Mouse (Mus musculus) heart, embryonic 10.5 days (tissue): ENCODE data around the gene Banf2. TPM values are rescaled to one million over a fixed set of nuclear protein-coding genes. Genes with fewer than 3 reads are reported as not detected.

ENCODE experiments used
- DNase-seq: peaks from one replicate; pipeline ENCODE4 v3.0.0-alpha.2; 2017; ENCODE audit warnings: low spot score
- H3K27ac ChIP-seq: fragments of 300-500 bp; sonication (generic); 2 replicates; pipeline ENCODE4 v1.5.1; 2016; ENCODE audit warnings: mild to moderate bottlenecking
- H3K27me3 ChIP-seq: fragments of 300-500 bp; sonication (generic); 2 replicates; pipeline ENCODE4 v1.6.1; 2016; ENCODE audit warnings: mild to moderate bottlenecking; ENCODE audit not compliant: poor library complexity, insufficient read depth, severe bottlenecking
- H3K36me3 ChIP-seq: fragments of 300-500 bp; sonication (generic); 2 replicates; pipeline ENCODE4 v1.6.1; 2016; ENCODE audit warnings: mild to moderate bottlenecking, moderate library complexity
- H3K4me1 ChIP-seq: fragments of 300-500 bp; sonication (generic); 2 replicates; pipeline ENCODE4 v1.6.1; 2016; ENCODE audit warnings: mild to moderate bottlenecking
- H3K4me3 ChIP-seq: fragments of 300-500 bp; sonication (generic); 2 replicates; pipeline ENCODE4 v1.5.1; 2016; ENCODE audit warnings: mild to moderate bottlenecking, moderate library complexity
- H3K9me3 ChIP-seq: fragments of 300-500 bp; sonication (generic); 2 replicates; pipeline ENCODE4 v1.6.1; 2016; ENCODE audit warnings: mild to moderate bottlenecking, moderate library complexity
- WGBS: fragments of 180-500 bp; shearing (Covaris S2); methylation state at CpG from one replicate; pipeline ENCODE4 v1.1.7; 2016; 5-methylcytosine and 5-hydroxymethylcytosine counted together
- polyA plus RNA-seq: library from polyadenylated mRNA; unstranded; fragments of >200 nt; fragmentation: Nextera tagmentation; extraction: Ambion mirVana; gene quantifications from 2 replicates; pipeline ENCODE4 v1.2.1, GENCODE M21; 2016

Gene Banf2
- polyA plus RNA-seq, 1 experiment from 2014 or later: not detected

DNA sequence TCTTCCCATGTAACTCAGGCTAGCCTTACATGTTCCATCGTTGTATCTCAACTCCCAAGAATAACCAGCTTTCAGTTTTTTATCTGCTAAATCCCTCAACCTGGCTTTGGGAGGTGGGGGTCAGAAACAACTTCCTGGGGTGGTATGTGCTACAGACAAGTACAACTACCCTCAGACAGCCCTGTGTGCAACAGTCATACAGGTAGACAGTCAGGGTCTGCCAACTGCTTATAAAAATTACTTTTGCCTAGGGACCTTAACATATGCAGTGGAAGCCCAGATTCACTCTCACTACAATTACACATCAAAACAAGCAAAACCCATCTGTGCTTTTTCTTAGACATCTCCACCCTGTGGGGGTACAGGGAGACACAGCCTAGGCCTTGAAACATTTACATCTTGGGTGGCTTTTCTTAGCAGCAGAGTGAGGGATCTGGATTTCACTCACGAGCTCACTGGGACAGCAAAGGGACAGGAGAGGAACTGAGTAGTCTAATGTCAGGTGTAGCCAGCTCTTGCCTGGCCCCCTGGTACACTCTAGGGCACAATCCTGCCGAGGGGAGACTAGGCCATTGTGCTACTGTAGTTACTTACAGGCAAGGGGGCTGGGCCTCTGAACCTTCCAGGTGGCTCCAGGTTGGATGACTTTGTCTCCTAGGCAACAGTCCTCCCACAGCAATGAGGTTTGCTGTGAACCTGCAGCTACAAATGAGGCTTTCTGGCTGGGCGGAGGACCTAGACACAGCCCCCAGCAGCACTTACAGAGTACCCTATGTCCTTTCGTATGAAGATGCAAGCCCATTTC is 13.1 kb downstream of the Banf2 start:
- Histone ChIP-seq H3K4me1 (peaks cover 9% of the 10 kb centered on the region; the same call in 1 of the 2 replicates), H3K36me3 (no peaks in the 10 kb centered on the region), H3K27me3 (no peaks in the 10 kb centered on the region), H3K4me3 (no peak overlapping the region), H3K27ac (no peak overlapping the region), H3K9me3 (peaks cover 5% of the 10 kb centered on the region; the same call in 1 of the 2 replicates)
- 72% methylated on average over 5 of the region's 5 CpGs for WGBS
- no peak for DNase-seq

DNA sequence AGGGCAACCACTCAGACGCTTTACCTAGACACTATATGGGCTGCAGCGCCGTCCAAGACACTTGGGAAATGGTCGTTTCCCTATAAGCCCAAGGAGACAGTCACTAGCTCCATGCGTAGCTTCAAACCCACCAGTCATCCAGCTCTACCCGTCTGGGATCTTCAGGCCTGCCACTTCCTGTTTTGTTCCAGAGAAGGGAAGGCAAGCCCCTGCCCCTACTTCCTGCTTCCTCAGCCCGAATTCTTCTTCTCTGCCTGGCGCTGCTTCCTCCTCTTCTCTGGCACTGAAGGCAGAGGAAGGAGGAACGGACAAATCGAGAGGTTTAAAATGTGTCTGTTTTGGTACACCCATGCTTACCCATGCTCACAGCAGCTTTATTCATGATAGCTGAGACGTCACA is 14.1 kb downstream of the Banf2 start:
- H3K36me3 ChIP-seq: no peaks in the 10 kb centered on the region
- H3K4me3 ChIP-seq: no peak overlapping the region
- no peak overlapping the region; the same call in 1 of the 2 replicates for H3K27ac ChIP-seq
- H3K27me3 ChIP-seq: no peaks in the 10 kb centered on the region
- DNase-seq: no peak
- peaks cover 9% of the 10 kb centered on the region; the same call in 1 of the 2 replicates for H3K4me1 ChIP-seq
- 71% methylated on average over 11 of the region's 11 CpGs for WGBS
- H3K9me3 ChIP-seq: peaks cover 5% of the 10 kb centered on the region; the same call in 1 of the 2 replicates

DNA sequence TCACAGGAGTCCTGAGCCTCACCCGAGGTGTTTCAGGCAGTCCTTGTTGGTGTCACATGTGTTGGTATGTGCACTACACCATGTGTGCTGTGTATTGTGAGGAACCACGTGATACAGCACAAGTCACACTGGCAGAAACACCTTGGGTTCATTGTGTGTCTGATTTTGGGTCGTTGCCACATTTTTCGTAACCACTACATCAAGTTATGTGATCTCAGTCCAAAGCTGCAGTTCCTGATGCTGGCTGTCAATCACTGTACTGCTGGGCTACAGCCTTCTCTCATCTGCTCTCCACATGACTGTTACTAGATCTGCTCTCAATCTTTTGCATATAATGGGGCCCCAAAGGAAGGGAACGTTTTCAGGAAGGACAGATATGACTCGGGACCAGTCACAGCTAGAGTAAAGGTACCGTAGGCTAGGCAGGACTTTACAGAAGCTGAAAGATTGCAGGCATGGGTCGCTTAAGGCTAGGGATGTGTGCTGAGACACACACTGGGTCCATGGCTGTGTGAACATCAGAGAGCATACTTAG is 17.4 kb downstream of the Banf2 start:
- H3K4me1 ChIP-seq: peaks cover 6% of the 10 kb centered on the region; the same call in 1 of the 2 replicates
- DNase-seq: no peak

DNA sequence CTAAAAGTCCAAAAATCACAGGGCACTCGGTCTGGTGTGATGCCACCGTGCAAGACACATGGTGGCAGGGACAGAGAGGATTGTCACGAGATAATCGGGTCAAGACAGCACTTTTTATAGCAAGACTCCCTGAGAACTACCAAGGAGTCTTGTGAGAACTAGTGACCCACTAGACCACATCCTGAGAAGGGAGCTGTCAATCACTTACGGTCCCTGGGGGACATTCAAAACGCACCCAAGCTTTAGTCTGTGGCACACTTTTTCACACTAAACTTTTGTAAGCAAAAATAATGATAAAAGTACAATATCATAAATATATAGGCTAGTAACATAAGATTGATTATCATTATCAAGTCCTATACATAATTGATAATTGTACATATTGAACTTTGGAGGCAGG is 18.0 kb downstream of the Banf2 start:
- WGBS: 83% methylated on average over 6 of the region's 6 CpGs
- Histone ChIP-seq H3K27me3 (0 out of 2 replicates have a peak, but pooled peaks cover 11% of the 10 kb centered on the region), H3K9me3 (no peaks in the 10 kb centered on the region), H3K27ac (no peak overlapping the region), H3K36me3 (no peaks in the 10 kb centered on the region), H3K4me1 (peaks cover 6% of the 10 kb centered on the region; the same call in 1 of the 2 replicates), H3K4me3 (no peak overlapping the region)
- no peak for DNase-seq

More for the DNA sequence above, 17.4 kb downstream of the Banf2 start:
- H3K9me3 ChIP-seq: no peaks in the 10 kb centered on the region
- no peak overlapping the region for H3K27ac ChIP-seq
- WGBS: 74% methylated on average over 8 of the region's 8 CpGs
- 0 out of 2 replicates have a peak, but pooled peaks cover 11% of the 10 kb centered on the region for H3K27me3 ChIP-seq
- H3K4me3 ChIP-seq: no peak overlapping the region
- no peaks in the 10 kb centered on the region for H3K36me3 ChIP-seq

DNA sequence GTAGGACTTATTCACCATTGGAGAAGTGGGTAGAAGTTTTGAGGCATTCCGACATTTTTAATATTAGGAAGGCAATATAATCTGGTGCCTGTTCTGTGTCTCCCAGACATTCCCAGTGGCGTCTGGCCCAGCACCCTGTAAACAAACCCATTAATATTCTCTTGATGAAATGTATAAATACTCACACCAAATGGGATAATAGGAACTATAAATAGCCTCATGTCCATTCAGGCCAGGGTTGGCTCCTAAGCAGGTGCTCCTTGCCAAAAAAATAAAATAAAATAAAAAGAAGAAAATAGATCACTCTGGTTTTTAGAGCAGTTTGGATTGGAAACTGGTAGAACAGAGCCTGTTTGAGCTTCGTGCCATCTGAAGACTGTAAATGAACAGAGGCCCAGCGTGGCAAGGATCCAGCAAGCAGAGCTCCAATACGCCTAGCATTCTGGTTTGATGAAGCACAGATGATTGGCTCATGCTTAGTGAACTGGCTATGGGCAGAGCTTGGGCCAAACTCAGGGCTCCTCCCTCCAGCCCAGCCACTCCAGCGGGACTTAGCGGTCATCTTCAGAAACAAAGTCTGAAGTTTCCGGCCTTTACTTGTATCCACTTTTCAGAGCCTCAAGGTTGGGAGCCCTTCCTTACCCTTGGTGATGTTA is 19.7 kb downstream of the Banf2 start:
- Histone ChIP-seq H3K27me3 (peaks cover 16% of the 10 kb centered on the region; the same call in 1 of the 2 replicates), H3K9me3 (no peaks in the 10 kb centered on the region), H3K36me3 (no peaks in the 10 kb centered on the region), H3K4me1 (no peaks in the 10 kb centered on the region), H3K4me3 (no peak overlapping the region), H3K27ac (no peak overlapping the region)
- WGBS: 91% methylated on average over 8 of the region's 8 CpGs
- DNase-seq: no peak

DNA sequence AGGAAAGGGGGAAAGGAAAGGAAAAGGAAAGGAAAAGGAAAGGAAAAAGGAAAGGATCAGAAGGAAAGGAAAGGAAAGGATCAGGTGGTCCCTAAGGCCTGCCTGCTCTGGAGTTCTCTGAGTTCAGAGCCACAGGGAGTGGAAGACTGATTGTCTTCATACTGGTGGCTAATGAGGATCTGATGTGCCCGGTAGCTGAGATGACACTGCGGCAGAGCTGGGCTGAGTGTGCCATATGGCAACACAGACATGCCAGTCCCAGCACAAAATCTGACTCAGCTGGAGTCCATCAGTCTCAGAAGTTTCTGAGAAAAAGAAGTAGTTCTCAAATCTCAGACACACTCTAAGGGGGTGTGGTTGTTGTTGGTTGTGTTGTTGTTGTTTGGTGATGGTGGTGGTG is 24.9 kb downstream of the Banf2 start:
- no peaks in the 10 kb centered on the region for H3K36me3 ChIP-seq
- no peak overlapping the region for H3K27ac ChIP-seq
- no peaks in the 10 kb centered on the region for H3K9me3 ChIP-seq
- H3K4me1 ChIP-seq: peaks cover 15% of the 10 kb centered on the region
- H3K27me3 ChIP-seq: peaks cover 40% of the 10 kb centered on the region
- no peak for DNase-seq
- H3K4me3 ChIP-seq: no peak overlapping the region
- WGBS: 66% methylated on average over 2 of the region's 2 CpGs

DNA sequence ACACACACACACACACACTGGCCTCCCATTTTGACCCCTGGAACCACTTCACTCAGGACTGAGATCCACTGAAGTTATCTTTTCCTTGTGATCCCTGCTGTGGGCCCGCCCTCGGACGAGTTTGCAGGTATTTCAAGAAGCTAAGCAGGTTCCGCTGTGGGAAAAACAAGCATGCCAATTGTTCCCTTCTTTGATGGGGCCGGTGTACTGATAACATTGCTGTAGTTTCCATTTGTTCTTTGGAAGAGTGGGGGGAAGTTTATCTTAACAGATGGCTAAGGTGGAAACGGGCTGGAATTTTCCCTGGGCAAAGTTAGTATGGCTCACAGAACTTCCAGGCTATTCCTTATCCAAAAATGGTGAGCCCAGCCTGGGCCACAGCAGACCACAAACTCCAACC is 28.8 kb downstream of the Banf2 start:
- H3K36me3 ChIP-seq: no peaks in the 10 kb centered on the region
- peaks cover 15% of the 10 kb centered on the region for H3K4me1 ChIP-seq
- H3K27me3 ChIP-seq: peaks cover 26% of the 10 kb centered on the region
- H3K27ac ChIP-seq: no peak overlapping the region
- no peaks in the 10 kb centered on the region for H3K9me3 ChIP-seq
- DNase-seq: no peak
- WGBS: 21% methylated on average over 6 of the region's 6 CpGs
- no peak overlapping the region for H3K4me3 ChIP-seq

DNA sequence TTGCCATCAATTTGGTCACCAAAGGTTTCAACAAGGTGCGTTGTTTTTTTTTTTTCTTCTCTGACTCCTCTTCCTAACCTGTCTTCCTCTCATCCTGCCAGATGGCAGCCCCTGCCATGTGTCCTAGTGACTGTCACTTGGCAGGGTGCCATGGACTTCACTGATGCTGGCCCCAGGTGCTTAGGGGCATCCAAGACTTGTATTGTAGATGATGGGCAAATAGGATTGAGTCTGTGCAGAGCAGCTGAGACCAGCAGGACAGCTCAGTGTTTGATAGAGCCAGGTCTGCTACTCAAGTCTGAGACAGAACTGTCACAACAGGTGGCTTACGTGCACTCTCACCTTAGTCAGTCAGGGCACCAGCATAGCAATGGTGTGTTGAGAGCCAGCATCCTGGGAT is 32.6 kb downstream of the Banf2 start:
- peaks cover 17% of the 10 kb centered on the region for H3K4me1 ChIP-seq
- WGBS: 85% methylated on average over 2 of the region's 2 CpGs
- H3K4me3 ChIP-seq: no peak overlapping the region
- H3K27ac ChIP-seq: no peak overlapping the region
- peaks cover 9% of the 10 kb centered on the region; the same call in 1 of the 2 replicates for H3K27me3 ChIP-seq
- no peaks in the 10 kb centered on the region for H3K36me3 ChIP-seq
- H3K9me3 ChIP-seq: no peaks in the 10 kb centered on the region
- DNase-seq: no peak

DNA sequence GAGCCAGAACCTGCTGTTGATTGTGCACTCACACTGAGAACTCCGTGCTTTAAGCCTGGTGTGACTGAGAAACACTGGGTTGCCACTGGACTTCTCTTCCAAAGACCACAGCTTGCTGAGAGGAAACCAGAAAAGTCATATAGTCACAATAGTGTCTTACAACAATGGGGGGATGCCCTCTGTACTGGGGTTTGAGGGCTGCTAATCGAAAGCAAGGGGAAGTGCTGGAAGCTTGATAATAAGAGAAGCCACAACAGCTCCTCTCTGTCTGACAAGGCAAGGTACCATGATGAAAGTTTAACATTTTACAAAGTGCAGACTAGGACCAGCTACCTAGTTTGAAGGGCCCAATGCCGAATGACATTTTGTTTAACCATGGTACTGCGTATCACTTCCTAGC is 36.8 kb downstream of the Banf2 start:
- Histone ChIP-seq H3K27ac (no peak overlapping the region), H3K36me3 (no peaks in the 10 kb centered on the region), H3K27me3 (peaks cover 8% of the 10 kb centered on the region; the same call in 1 of the 2 replicates), H3K4me1 (peaks cover 4% of the 10 kb centered on the region; the same call in 1 of the 2 replicates), H3K4me3 (no peak overlapping the region), H3K9me3 (no peaks in the 10 kb centered on the region)
- 79% methylated on average over 4 of the region's 4 CpGs for WGBS
- no peak for DNase-seq

DNA sequence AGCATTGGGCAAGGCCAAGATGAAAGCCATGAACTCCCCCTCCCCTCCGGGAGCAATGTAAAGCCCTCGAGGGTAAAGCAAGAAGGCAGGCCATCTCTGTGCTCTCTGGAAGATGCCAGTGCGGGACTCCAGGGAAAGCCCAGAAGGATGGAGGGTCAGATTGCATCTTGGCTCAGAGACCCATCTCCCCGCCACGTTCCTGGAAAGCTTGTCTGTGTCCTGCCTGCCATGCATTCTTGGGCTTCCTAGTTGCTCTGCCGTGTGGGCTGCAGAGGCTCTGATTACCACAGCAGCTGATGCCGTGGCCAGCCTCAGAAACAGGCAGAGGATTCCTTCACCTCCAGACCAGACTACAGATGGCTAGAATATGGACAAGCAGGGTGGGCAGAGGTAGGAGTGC is 37.6 kb downstream of the Banf2 start:
- Histone ChIP-seq H3K9me3 (no peaks in the 10 kb centered on the region), H3K27me3 (peaks cover 10% of the 10 kb centered on the region; the same call in 1 of the 2 replicates), H3K27ac (no peak overlapping the region), H3K36me3 (no peaks in the 10 kb centered on the region), H3K4me1 (peaks cover 4% of the 10 kb centered on the region; the same call in 1 of the 2 replicates), H3K4me3 (no peak overlapping the region)
- DNase-seq: no peak
- WGBS: 43% methylated on average over 7 of the region's 7 CpGs

DNA sequence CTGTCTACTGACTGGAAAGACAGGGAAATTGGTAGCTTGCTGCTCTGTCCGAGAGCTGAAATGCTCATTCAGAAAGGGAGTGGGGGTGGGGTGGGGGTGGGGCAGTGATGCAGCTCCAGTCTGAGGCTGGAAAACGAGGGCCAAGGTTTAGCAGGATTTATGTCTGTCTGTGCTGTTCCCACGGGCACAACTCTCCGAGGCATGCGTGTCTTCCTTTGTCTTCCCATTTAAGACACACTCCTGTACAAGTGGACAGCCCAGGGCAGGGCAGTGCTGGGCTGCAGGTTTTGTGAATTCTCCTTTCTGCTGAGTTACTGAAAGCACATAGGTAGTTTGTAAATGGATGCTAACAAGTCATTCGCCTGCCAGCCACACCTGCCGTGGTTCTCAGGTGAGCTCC is 39.8 kb downstream of the Banf2 start:
- Histone ChIP-seq H3K4me3 (no peak overlapping the region), H3K36me3 (no peaks in the 10 kb centered on the region), H3K27ac (no peak overlapping the region), H3K27me3 (peaks cover 15% of the 10 kb centered on the region; the same call in 1 of the 2 replicates), H3K4me1 (peaks cover 8% of the 10 kb centered on the region), H3K9me3 (no peaks in the 10 kb centered on the region)
- no peak for DNase-seq
- WGBS: 52% methylated on average over 7 of the region's 7 CpGs

DNA sequence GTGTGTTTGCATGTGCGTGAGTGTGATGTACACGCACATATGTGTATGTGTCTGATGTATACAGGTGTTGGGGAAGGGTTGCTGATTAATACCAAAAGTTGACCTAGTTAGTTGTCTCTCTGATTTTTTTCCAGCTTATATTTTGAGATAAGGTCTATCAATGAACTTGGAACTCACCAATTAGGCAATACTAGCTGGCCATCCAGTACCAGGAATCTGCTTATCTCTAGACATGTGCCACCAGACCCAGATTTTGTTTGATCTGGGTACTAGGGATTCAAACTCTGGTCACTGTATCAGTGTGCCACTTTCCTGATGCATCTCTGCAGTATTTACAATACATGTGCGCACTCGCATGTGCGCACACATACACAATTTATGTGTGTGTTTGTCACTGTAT is 41.2 kb downstream of the Banf2 start:
- Histone ChIP-seq H3K9me3 (no peaks in the 10 kb centered on the region), H3K4me1 (peaks cover 8% of the 10 kb centered on the region), H3K4me3 (no peak overlapping the region), H3K27ac (no peak overlapping the region), H3K36me3 (no peaks in the 10 kb centered on the region), H3K27me3 (peaks cover 25% of the 10 kb centered on the region)
- 96% methylated on average over 5 of the region's 5 CpGs for WGBS
- DNase-seq: no peak

DNA sequence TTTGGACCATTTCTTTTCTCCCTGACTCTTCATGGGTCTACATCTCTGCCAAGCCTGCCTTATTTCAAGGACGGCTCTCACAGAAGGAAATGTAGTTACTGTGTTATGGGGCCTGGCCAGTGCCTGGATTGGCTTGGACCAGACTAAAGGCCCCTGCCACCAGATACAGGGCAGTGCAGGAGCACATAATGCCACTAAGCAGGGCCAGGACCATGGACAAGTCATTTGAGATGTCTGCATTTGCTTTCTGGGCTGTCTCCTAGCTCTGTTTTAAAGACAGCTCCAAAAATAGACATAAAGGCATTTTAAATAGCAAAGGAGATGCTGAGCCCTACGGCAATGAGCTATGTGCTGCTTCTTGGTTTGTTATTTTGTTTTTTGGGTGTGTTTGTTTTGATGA is 43.8 kb downstream of the Banf2 start:
- H3K4me1 ChIP-seq: peaks cover 5% of the 10 kb centered on the region; the same call in 1 of the 2 replicates
- no peak for DNase-seq
- H3K9me3 ChIP-seq: no peaks in the 10 kb centered on the region
- no peaks in the 10 kb centered on the region for H3K36me3 ChIP-seq
- H3K27ac ChIP-seq: no peak overlapping the region
- H3K4me3 ChIP-seq: no peak overlapping the region
- peaks cover 27% of the 10 kb centered on the region for H3K27me3 ChIP-seq
- 60% methylated on average over 2 of the region's 2 CpGs for WGBS
